Mouse (Mus musculus) hindbrain, embryonic 16.5 days (tissue): Measurements from ENCODE around the gene Habp2. TPM values are rescaled to one million over a fixed set of nuclear protein-coding genes. Genes with fewer than 3 reads are reported as not detected.

ENCODE experiments used
- ATAC-seq: fragments of 200-750 bp; cut with Nextera tagmentation; 2 replicates; pipeline ENCODE4 v1.8.0; 2017; ENCODE audit warnings: moderate TSS enrichment, moderate library complexity
- H3K27ac ChIP-seq: fragments of 300-500 bp; sonication (generic); 2 replicates; pipeline ENCODE4 v1.5.1; 2014; ENCODE audit warnings: low read depth, mild to moderate bottlenecking, control low read depth, low read length, moderate library complexity
- H3K27me3 ChIP-seq: fragments of 300-500 bp; sonication (generic); replicated peaks from 2 replicates; pipeline ENCODE4 v1.6.1; 2014; ENCODE audit warnings: low read length; ENCODE audit not compliant: control insufficient read depth, insufficient read depth
- H3K36me3 ChIP-seq: fragments of 300-500 bp; sonication (generic); 2 replicates; pipeline ENCODE4 v1.6.1; 2014; ENCODE audit warnings: mild to moderate bottlenecking, low read length, moderate library complexity, mixed read lengths; ENCODE audit not compliant: control insufficient read depth, insufficient read depth
- H3K4me1 ChIP-seq: fragments of 300-500 bp; sonication (generic); 2 replicates; pipeline ENCODE4 v1.6.1; 2014; ENCODE audit warnings: low read depth, low read length; ENCODE audit not compliant: control insufficient read depth, insufficient read depth
- H3K4me2 ChIP-seq: fragments of 300-500 bp; sonication (generic); 2 replicates; pipeline ENCODE4 v1.6.1; 2014; ENCODE audit warnings: mild to moderate bottlenecking, low read length, control low read depth, moderate library complexity
- H3K4me3 ChIP-seq: fragments of 300-500 bp; sonication (generic); 2 replicates; pipeline ENCODE4 v1.5.1; 2014; ENCODE audit warnings: mild to moderate bottlenecking, low read length, control low read depth, moderate library complexity
- H3K9ac ChIP-seq: fragments of 300-500 bp; sonication (generic); 2 replicates; pipeline ENCODE4 v1.6.1; 2014; ENCODE audit warnings: low read depth, mild to moderate bottlenecking, control low read depth, low read length, moderate library complexity
- H3K9me3 ChIP-seq: fragments of 300-500 bp; sonication (generic); 2 replicates; pipeline ENCODE4 v1.6.1; 2014; ENCODE audit warnings: mild to moderate bottlenecking, low read length, moderate library complexity; ENCODE audit not compliant: control insufficient read depth
- WGBS: fragments of 180-500 bp; shearing (Covaris S2); extraction: QIAGEN DNeasy Blood & Tissue Kit; methylation state at CpG from one replicate; pipeline ENCODE4 v1.1.7; 2014; 5-methylcytosine and 5-hydroxymethylcytosine counted together
- polyA plus RNA-seq: library from polyadenylated mRNA; unstranded; fragments of >200 nt; fragmentation: Nextera tagmentation; extraction: Ambion mirVana; gene quantifications from 2 replicates; pipeline ENCODE4 v1.2.1, GENCODE M21; 2015

Gene Habp2
- polyA plus RNA-seq, 1 experiment from 2014 or later = not detected

GRCm38 (mm10) chr19:56264175-56264574, 22.8 kb upstream of the Habp2 start:
- no peak for ATAC-seq
- 54% methylated on average over 4 of the region's 4 CpGs for WGBS
- Histone ChIP-seq H3K27me3 (no peaks in the 10 kb centered on the region), H3K4me2 (no peak overlapping the region), H3K9me3 (no peaks in the 10 kb centered on the region), H3K4me3 (no peak overlapping the region), H3K4me1 (no peaks in the 10 kb centered on the region), H3K27ac (no peak overlapping the region), H3K9ac (no peak overlapping the region), H3K36me3 (no peaks in the 10 kb centered on the region)

DNA sequence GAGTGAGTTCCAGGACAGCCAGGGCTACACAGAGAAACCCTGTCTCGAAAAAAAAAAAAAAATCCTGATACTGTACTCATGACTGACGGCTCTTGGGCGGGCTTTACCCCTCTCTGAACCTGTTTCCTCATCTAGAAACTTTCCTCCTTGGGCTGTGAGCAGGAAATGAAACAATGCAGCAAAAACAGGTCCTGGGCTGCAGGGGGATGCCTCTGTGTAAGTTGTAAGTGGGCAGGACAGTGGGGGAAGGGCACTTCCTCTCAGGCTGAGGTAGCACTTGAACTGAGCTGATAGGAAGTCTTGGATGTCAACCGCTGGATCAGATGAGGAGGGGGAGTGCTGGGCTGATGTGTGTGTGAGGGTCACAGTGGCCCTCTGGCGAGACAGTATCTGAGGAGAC, 21.8 kb upstream of the Habp2 start:
- H3K27ac ChIP-seq = no peak overlapping the region
- WGBS = 77% methylated on average over 5 of the region's 5 CpGs
- no peak overlapping the region for H3K4me2 ChIP-seq
- ATAC-seq = no peak
- no peaks in the 10 kb centered on the region for H3K4me1 ChIP-seq
- no peaks in the 10 kb centered on the region for H3K36me3 ChIP-seq
- H3K9me3 ChIP-seq = no peaks in the 10 kb centered on the region
- H3K27me3 ChIP-seq = no peaks in the 10 kb centered on the region
- H3K9ac ChIP-seq = no peak overlapping the region
- H3K4me3 ChIP-seq = no peak overlapping the region

GRCm38 (mm10) chr19:56272081-56272480, 14.9 kb upstream of the Habp2 start:
- no peak for ATAC-seq
- H3K27ac ChIP-seq = no peak overlapping the region
- H3K9me3 ChIP-seq = no peaks in the 10 kb centered on the region
- H3K4me2 ChIP-seq = no peak overlapping the region
- no peaks in the 10 kb centered on the region for H3K36me3 ChIP-seq
- no peaks in the 10 kb centered on the region for H3K27me3 ChIP-seq
- no peaks in the 10 kb centered on the region for H3K4me1 ChIP-seq
- H3K4me3 ChIP-seq = no peak overlapping the region
- 87% methylated on average over 8 of the region's 8 CpGs for WGBS
- no peak overlapping the region for H3K9ac ChIP-seq

GRCm38 (mm10) chr19:56277140-56277804, 9.7 kb upstream of the Habp2 start:
- 60% methylated on average over 3 of the region's 3 CpGs for WGBS
- no peak overlapping the region for H3K4me2 ChIP-seq
- H3K9me3 ChIP-seq = no peaks in the 10 kb centered on the region
- no peaks in the 10 kb centered on the region for H3K27me3 ChIP-seq
- no peaks in the 10 kb centered on the region for H3K4me1 ChIP-seq
- H3K4me3 ChIP-seq = no peak overlapping the region
- no peak for ATAC-seq
- H3K27ac ChIP-seq = no peak overlapping the region
- no peak overlapping the region for H3K9ac ChIP-seq
- H3K36me3 ChIP-seq = no peaks in the 10 kb centered on the region

DNA sequence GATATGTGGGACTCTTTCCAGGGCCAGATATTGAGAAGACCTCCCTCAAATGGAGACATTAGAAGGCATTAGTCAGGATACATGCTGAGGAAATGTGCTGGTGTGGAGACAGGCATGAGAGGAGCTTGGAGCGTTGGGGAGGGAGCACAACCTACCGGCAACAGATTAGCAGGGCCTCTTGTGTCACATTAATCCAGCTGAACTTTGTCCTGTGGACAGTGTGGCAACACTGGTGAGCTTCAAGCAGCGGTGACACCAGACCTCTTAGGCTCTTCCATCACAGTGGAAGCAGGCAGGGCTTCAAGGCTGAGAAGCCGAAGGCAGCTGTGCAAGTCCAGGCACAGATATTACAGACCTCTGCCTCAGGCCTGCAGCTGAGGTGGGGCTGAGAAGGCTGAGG, 9.0 kb upstream of the Habp2 start:
- no peak for ATAC-seq
- no peaks in the 10 kb centered on the region for H3K27me3 ChIP-seq
- H3K9ac ChIP-seq = no peak overlapping the region
- H3K4me2 ChIP-seq = no peak overlapping the region
- WGBS = 87% methylated on average over 4 of the region's 4 CpGs
- no peak overlapping the region for H3K4me3 ChIP-seq
- no peaks in the 10 kb centered on the region for H3K9me3 ChIP-seq
- H3K27ac ChIP-seq = no peak overlapping the region
- no peaks in the 10 kb centered on the region for H3K4me1 ChIP-seq
- no peaks in the 10 kb centered on the region for H3K36me3 ChIP-seq

DNA sequence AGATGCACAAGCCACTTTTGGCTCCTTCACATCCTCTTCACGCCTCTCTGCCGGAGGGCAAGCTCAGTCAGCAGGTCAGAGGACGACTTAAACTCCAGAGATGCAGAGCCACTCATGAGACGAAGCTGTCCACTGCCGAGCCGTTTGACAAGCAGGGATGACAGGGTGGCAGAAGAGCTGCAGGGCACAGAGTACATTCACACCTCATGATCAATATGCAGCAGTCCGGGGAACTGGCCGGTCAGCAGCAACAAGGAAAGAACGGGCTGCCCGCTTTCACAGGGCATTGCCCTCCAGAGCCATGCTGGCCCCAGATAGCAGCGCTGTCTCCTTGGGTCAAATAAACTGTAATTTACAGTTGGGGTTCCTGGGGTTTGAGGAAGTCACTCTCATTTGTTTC, 8.6 kb upstream of the Habp2 start:
- no peak overlapping the region for H3K4me3 ChIP-seq
- no peaks in the 10 kb centered on the region for H3K4me1 ChIP-seq
- no peaks in the 10 kb centered on the region for H3K27me3 ChIP-seq
- no peaks in the 10 kb centered on the region for H3K9me3 ChIP-seq
- no peaks in the 10 kb centered on the region for H3K36me3 ChIP-seq
- WGBS = 91% methylated on average over 11 of the region's 11 CpGs
- H3K9ac ChIP-seq = no peak overlapping the region
- H3K4me2 ChIP-seq = no peak overlapping the region
- H3K27ac ChIP-seq = no peak overlapping the region
- no peak for ATAC-seq

DNA sequence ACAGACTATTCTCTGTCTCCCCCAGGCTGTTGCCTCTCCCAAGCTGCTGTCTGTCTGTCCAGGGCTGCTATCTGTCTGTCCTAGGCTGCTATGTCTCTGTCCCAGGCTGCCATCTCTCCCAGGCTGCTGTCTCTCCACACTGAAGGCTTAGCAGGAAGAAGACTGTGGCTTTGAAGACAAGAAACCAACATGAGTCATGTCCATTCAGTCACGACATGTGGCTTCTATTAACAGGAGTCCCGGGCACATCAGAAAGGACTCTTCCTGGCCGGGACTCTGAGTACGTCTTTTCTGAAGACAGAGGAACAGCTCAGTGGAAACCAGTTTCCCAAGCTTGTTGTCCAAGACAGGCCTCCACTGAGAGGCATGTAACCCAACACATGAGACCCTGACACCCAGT, 1.7 kb upstream of the Habp2 start:
- WGBS = 79% methylated on average over 4 of the region's 4 CpGs
- no peak for ATAC-seq
- no peak overlapping the region for H3K4me2 ChIP-seq
- no peak overlapping the region for H3K27ac ChIP-seq
- no peaks in the 10 kb centered on the region for H3K36me3 ChIP-seq
- H3K4me1 ChIP-seq = no peaks in the 10 kb centered on the region
- no peaks in the 10 kb centered on the region for H3K27me3 ChIP-seq
- H3K4me3 ChIP-seq = no peak overlapping the region
- no peak overlapping the region for H3K9ac ChIP-seq
- no peaks in the 10 kb centered on the region for H3K9me3 ChIP-seq

DNA sequence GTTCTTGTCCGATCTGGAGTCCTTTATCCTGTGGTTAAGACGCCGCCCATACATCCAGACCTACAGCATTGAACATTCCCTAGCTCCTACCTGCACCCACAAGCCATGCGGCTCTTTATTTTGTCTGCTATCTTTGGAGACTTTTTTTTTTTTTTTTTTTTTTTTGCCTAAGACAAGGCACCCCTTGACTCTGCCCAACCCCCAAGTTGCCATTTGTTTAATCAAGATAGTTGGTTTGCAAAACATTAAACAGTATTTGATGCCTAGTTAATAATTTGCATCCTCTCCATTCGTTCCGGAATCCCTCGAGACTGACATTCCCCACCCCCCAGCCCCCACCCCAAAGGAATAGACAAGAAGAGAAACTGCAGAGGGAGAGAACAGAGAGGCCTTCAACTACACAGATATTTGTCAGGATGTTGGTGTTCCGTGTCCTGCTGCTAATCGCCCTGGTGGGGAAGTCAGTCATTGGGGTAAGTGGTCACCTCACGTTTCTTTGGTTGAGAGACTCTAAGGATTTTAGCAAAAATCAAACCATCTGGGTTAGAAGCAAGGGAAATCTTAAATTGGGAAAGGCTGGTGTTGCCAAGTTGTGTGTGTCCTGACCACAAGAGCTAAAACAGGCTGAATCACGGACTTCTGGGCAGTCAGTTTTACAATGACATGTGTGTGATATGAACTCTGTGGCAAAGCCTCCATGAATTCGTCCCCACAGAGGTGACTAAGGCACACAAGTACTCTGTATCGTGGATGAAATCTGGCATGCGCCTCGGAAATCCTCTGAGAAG, 837 bp downstream of the Habp2 start:
- 83% methylated on average over 15 of the region's 15 CpGs for WGBS
- Histone ChIP-seq H3K4me1 (peaks cover 5% of the 10 kb centered on the region; the same call in 1 of the 2 replicates), H3K36me3 (no peaks in the 10 kb centered on the region), H3K27me3 (no peaks in the 10 kb centered on the region), H3K4me2 (no peak overlapping the region), H3K9me3 (no peaks in the 10 kb centered on the region), H3K4me3 (no peak overlapping the region), H3K27ac (no peak overlapping the region), H3K9ac (no peak overlapping the region)
- ATAC-seq = no peak

GRCm38 (mm10) chr19:56288436-56288835, 1.5 kb downstream of the Habp2 start:
- Histone ChIP-seq H3K9ac (no peak overlapping the region), H3K27ac (no peak overlapping the region), H3K27me3 (no peaks in the 10 kb centered on the region), H3K9me3 (no peaks in the 10 kb centered on the region), H3K4me3 (no peak overlapping the region), H3K36me3 (no peaks in the 10 kb centered on the region), H3K4me1 (peaks cover 5% of the 10 kb centered on the region; the same call in 1 of the 2 replicates), H3K4me2 (no peak overlapping the region)
- WGBS = 84% methylated on average over 4 of the region's 4 CpGs
- ATAC-seq = no peak
